Mouse (Mus musculus) adrenal gland, postnatal 25 days (tissue): Measurements from ENCODE around the gene Tnrc6b. TPM values are rescaled to one million over a fixed set of nuclear protein-coding genes. Genes with fewer than 3 reads are reported as not detected.
A peak's percentile ranks its signal among the peaks of the same experiment; 100 is the strongest.

ENCODE experiments used
- DNase-seq: peaks from one replicate; pipeline ENCODE4 v3.0.0; 2021; ENCODE audit warnings: mixed read lengths
- long read RNA-seq: library from polyadenylated mRNA; stranded (forward); transcript quantifications from one replicate; pipeline ENCODE4 v2.0.0, GENCODE M21; 2021
- total RNA-seq: library from RNA; stranded (reverse); gene quantifications from 2 replicates; pipeline ENCODE4 v1.2.3, GENCODE M21; 2021

Tnrc6b gene
- total RNA-seq, result 75.0 and 83.4 TPM in 2 replicates
- long read RNA-seq, partial matches to known transcripts, result 6 of 11 reads
- long read RNA-seq, other reads (novel, unspliced or antisense), result 4 of 11 reads

- DNase-seq, result peak; percentile 98
Observed at GRCm38 (mm10) chr15:80710608-80711363, at the start of gene Tnrc6b. Tnrc6b (plus strand) TSS chr15:80711313.

DNA sequence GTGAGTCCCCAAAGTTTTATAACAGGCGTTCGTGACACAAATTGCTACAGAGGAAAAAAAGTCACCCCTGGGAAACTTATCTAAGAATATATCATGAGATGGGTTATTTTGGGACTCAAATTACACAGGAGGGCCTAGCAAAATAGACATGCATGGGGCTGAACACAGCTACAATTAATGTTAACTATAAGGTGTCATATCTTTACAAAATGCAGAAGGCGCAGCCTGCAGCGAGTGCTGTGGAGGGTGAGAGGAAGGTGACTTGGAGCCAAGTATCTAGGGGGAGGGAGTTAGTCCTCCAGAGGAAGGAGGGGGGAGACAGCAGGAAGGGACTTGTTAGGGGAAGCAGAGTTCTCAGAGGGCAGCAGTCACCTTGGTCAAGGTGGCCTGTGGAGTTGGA is 46.7 kb upstream of the Tnrc6b start:
- no peak for DNase-seq

- DNase-seq, result peak; percentile 32
Observed at GRCm38 (mm10) chr15:80671295-80672252, 39.5 kb upstream of the Tnrc6b start, which contains the start of gene Fam83f. Fam83f (plus strand) TSS chr15:80671847.

- DNase-seq, result no peak
Observed at GRCm38 (mm10) chr15:80672810-80673209, 38.3 kb upstream of the Tnrc6b start.

GRCm38 (mm10) chr15:80673337-80674095 is 37.6 kb upstream of the Tnrc6b start:
- DNase-seq, result no peak

GRCm38 (mm10) chr15:80674700-80675099 is 36.4 kb upstream of the Tnrc6b start:
- no peak for DNase-seq

DNA sequence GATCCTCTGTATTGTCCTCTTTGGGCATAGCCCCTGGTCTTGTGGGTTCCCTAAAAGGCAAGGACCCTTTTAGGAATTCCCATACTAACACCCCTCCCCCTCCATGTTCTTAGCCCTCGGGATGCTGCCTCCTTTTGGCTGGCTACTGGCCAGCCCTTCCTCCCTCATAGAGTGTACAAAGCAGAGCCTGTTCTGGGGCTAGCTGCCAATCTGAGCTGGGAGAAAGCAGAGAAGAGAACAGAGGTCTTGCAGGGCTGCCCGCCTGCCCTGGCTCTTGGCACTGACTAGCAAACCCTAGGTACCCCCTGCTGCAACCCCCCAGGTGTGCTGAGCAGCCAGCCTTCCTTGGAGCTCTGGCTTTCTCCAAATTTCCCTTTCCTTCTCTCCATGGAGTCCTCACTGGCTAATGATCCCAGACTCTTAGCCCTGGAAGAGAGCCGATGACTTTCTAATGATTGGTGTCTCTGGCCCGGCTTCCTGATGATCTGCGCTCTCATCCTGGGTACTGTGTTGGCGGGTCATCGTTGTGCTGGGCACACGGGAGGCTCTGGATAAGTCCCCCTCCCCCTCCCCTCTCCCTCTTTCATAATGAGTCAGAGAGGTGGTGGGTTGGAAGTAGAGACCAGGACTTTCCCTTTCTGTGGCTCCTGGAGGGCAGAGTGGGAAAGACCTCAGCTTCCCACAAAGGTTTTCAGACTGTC is 31.4 kb upstream of the Tnrc6b start:
- no peak for DNase-seq

GRCm38 (mm10) chr15:80680347-80681030 is 30.6 kb upstream of the Tnrc6b start:
- no peak for DNase-seq

DNA sequence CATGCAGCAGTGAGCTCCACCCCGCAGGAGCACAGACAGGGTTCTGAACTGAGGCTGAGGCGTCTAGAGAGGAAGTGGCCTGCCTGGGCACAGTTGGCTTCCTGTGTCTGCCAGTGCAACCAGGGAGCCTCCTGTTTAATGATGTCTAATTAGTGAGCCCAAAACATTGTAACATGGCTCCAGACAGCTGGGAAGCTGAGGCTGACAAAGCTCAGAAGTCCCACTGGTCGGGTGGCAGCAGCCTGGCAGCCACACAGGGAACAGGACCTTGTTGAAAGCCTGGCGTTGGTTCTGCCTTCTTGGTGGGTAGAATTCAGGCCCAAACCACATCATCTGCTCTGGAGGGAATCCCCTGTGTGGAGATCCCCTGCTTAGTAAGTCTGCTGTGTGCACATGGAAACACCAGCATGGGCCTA is 29.6 kb upstream of the Tnrc6b start:
- DNase-seq, result no peak

GRCm38 (mm10) chr15:80682343-80682742 is 28.8 kb upstream of the Tnrc6b start:
- DNase-seq, result no peak

DNA sequence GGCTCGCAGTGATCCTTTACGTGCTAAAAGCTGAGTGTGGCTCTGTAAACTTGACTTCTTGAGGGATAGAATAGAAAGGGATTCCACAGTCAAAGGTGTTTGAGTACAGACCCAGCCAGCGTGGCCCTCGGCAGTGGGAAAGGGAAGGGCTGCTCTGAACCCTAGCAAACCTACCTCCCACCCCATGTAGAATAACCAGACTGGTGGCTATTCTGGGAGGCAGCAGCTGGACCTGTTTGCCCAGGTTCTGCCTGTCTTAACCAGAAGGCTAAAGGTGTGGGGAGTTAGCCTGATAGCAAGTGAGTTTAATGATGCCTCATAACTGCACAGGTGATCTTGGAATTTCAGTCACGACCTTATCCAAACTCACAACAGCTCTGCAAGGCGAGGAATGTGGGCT is 28.0 kb upstream of the Tnrc6b start:
- no peak for DNase-seq

DNA sequence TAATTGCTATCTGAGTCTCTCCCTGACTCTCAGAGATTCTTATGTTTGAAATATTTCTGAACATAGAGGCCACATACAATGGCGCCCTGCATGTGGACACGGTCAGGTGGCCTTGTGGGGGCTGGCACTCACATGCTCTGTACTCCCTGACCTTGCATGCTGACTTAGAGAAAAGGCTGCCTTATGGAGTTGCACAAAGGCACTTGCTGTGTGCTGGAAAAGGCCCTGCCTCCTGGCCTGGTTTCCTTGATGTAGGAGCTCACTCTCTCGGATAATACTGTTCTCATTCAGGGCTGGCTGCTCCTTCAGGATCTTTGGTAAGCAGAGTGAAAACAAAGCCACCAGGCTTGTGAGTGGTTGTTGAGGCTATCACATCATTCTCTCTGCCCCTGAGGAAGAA is 27.1 kb upstream of the Tnrc6b start:
- no peak for DNase-seq

DNA sequence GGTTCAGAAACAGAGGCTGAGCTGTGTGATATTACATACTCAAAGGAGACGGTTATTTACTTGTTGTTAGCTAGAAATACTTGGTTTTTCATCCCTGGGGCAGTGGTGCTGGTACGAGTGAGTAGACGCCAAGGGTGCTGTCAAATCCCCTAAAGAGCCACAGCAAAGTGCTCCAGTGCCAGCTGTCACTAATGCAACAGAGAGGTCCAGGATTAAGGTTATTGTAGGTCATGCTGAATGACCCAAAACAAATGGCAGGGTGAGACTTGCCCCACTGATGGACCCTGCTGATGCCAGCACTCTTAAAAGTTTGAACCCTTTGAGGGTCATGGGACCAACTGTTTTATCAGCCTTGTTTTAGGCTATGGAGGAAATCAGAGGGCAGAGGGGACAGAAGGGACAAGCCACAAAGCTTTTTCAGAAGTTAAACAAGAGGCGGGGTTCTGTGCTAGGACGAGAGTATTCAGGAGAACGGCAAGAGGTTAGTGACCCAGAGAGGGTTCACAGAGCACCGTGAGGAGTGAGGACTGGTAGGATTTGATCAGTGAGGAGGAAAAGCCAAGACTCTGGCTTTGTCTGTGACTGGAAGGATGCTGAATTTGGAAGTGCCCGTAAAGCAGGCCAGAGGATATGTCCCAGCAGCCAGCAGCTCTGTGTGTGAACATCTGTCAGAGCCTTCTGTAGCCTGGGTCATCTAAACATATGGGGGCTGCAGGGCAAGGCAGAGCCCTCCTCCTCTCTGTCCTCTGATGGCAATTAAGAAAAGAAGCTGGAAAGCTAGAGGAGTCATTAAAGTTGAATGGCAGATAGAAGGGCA is 26.1 kb upstream of the Tnrc6b start:
- DNase-seq, result no peak

DNA sequence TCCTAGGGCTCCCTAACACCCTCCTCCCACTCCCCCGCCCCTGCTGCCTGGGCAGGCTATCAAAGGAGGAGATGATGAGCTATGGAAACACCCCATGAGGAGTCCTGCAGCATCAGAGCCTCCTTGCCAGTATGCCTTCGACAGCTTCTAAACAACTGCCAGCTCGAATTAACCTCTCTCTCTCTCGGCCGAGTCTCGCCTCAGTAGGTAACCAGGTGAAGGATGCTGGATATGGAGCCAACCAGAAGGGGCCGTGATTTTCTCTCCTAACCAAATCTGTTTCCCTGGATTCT is 25.6 kb upstream of the Tnrc6b start:
- DNase-seq, result no peak

DNA sequence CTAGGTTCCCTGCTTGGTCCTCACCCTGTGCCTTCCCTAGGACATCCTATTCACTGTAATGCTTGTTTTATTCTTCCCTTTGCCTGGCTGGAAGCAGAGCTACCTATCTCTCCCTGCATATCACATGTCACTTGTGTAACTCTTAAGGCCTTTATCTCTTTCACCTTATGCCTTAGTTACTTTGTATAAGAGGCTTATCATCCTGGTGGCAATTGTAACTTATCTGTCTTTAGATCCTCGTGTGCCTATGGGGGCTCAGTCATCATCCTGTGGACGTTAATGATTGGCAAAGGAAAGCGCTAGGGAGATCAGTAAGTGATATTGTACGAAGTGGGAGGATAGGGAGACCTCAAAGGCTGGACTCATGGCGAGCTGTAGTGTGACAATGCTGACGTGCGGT is 22.6 kb upstream of the Tnrc6b start:
- no peak for DNase-seq

DNA sequence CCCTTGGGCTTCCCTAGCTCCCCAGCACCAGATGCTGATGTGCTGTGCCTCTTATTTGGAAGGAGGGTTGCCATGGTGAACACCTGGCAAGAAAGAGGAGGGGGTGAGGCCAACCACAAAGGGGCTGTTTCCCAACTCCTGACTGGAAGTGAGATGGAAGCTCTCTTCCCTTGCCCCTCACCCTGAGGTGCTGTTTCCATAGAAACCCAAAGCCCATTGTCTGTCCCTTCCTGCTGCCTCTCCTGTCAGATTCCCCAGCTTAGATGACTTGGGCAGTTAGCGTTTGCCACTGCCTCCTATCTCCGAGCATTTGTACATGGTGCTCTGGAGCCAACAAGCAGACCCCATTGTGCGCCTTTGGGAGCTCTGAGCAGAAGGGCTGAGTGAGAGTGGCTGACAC is 17.6 kb upstream of the Tnrc6b start:
- DNase-seq, result no peak

GRCm38 (mm10) chr15:80694125-80694910 is 16.8 kb upstream of the Tnrc6b start:
- peak; percentile 63 for DNase-seq

- DNase-seq, result no peak
Observed at GRCm38 (mm10) chr15:80697564-80697963, 13.5 kb upstream of the Tnrc6b start.

GRCm38 (mm10) chr15:80701481-80702257 is 9.4 kb upstream of the Tnrc6b start:
- DNase-seq, result no peak
